Mouse (Mus musculus) cerebellum, postnatal 10 days (tissue): Measurements from ENCODE around the gene Nedd9.
"Not testable (repeated sequence)": the region's sequence is repeated elsewhere in the genome, so short reads cannot be mapped to it uniquely, and the experiment has no call there.

Experiments used
- DNase-seq, 2 experiments: peaks; one replicate each; pipeline ENCODE4 v3.0.0; 2021; ENCODE audit warnings: mixed read lengths in 2 of 2

Nedd9 gene

GRCm38 (mm10) chr13:41286285-41286684, 200.9 kb downstream of the Nedd9 start:
- DNase-seq: no peak

GRCm38 (mm10) chr13:41285448-41285847, 201.7 kb downstream of the Nedd9 start:
- DNase-seq: no peak

GRCm38 (mm10) chr13:41283256-41283655, 203.9 kb downstream of the Nedd9 start:
- DNase-seq: peak; percentile 86 to 91

GRCm38 (mm10) chr13:41280696-41281095, 206.5 kb downstream of the Nedd9 start:
- no peak for DNase-seq

- no peak for DNase-seq
These were observed 213.1 kb downstream of the Nedd9 start, which contains the start of gene Gm17364 for GRCm38 (mm10) chr13:41273927-41274650. Gene Gm17364, minus strand, starts transcription at chr13:41273977.

GRCm38 (mm10) chr13:41267827-41268408, 219.2 kb downstream of the Nedd9 start:
- peak; percentile 30 to 49 for DNase-seq

- DNase-seq: no peak
These were observed 223.7 kb downstream of the Nedd9 start for GRCm38 (mm10) chr13:41263304-41264006.

- DNase-seq: not testable (repeated sequence)
These were observed 225.5 kb downstream of the Nedd9 start for GRCm38 (mm10) chr13:41261617-41262016.
